Mouse (Mus musculus): ENCODE measurements around the gene Chd3.

- no peak for TF ChIP-seq POLR2A (IDR thresholded peaks at IDR 0.05; ENCODE audit: low read depth, low read length)
- no peak for TF ChIP-seq CTCF (IDR thresholded peaks at IDR 0.05; ENCODE audit: borderline replicate concordance, insufficient read depth, low read length)
These were observed 32.8 kb upstream of the Chd3 start for GRCm38 (mm10) chr11:69401987-69402386.

Measured in embryonic fibroblast, embryonic 13.5 days (primary cell).